Mouse (Mus musculus): ENCODE measurements around the gene Scn7a.

DNA sequence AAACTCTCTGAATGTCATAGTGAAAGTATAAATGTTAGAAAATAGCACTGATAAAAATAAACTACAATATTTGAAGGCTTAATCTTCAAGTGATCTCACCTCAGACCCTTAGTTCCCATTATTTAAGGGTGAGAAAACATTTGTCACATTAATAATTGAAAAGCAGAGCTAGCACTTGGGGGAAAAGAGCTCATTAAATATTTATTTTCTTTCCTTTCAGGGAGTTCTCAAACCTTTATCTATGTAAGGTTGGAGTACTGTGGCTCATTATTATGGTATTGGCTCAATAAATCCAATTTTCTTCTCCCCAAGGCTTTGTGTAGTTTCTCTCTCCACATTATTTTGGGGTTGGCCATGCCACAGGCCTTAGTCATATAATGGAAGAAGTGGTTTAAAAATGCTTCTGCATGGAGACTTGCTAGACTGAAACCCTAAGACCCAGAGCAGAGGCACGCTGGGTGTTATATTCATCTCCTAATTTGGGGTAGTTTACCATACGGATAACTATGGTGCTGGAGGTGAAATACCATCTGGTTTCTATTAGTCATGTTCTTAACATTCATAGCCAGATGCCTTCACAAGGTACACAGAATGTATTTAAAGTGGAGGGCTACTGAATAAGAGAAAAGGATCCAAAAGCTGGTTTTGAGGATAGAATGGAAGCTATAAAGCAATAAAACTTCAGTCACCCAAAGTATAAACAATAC is 57.7 kb downstream of the Scn7a start:
- TF ChIP-seq CTCF (IDR thresholded peaks at IDR 0.05; ENCODE audit: borderline replicate concordance, insufficient read depth, low read length) (no peak), POLR2A (IDR thresholded peaks at IDR 0.05; ENCODE audit: low read depth, low read length) (no peak)
